Mouse (Mus musculus): Measurements from ENCODE around the gene Frmd4a.

DNA sequence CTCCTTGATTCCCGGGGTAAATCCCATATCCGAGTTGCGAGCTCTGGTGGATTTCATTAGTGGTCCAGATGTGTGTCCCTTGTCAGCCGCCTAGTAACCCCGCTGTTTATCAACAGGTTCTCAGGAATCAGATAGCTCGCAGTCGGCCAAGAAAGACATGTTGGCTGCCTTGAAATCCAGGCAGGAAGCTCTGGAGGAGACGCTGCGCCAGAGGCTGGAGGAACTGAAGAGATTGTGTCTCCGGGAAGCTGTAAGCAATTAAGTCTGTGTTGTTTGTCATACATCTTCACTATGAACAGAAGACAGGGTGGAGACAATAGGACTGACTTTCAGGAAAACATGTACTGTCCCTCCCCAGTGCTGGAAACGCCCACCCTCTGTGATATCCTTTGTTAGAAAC lies 568.7 kb downstream of the Frmd4a start:
- TF ChIP-seq POLR2A (IDR thresholded peaks at IDR 0.05; ENCODE audit: borderline replicate concordance, extremely low read depth, insufficient read depth, insufficient read length, poor library complexity, severe bottlenecking) (no peak), CTCF (IDR thresholded peaks at IDR 0.05; ENCODE audit: borderline replicate concordance, extremely low read depth, insufficient read depth, insufficient read length) (no peak)
